Mouse (Mus musculus) bone marrow, adult 2 months (tissue): Measurements from ENCODE around the gene Rab32. TPM values are rescaled to one million over a fixed set of nuclear protein-coding genes. Genes with fewer than 3 reads are reported as not detected.

ENCODE experiments used
- H3K27ac ChIP-seq: fragments of 200-500 bp; 2 replicates; pipeline ENCODE4 v1.5.1; 2012; ENCODE audit warnings: low read depth, mild to moderate bottlenecking, control low read depth, inconsistent platforms, low read length; ENCODE audit not compliant: control insufficient read depth, poor library complexity, insufficient read depth
- H3K4me1 ChIP-seq: fragments of 200-500 bp; 2 replicates; pipeline ENCODE4 v1.6.1; 2011; ENCODE audit warnings: low read length; ENCODE audit not compliant: control insufficient read depth, insufficient read depth
- H3K4me3 ChIP-seq: fragments of 200-500 bp; replicated peaks from 2 replicates; pipeline ENCODE3; 2011; ENCODE audit warnings: mild to moderate bottlenecking, low read depth, low read length, control low read depth; ENCODE audit not compliant: control insufficient read depth
- CTCF ChIP-seq: fragments of 200-500 bp; IDR thresholded peaks from 2 replicates; pipeline ENCODE4 v1.5.1; 2011; ENCODE audit warnings: low read length, control low read depth; ENCODE audit not compliant: control insufficient read depth, insufficient read depth
- POLR2A ChIP-seq: fragments of 200-500 bp; IDR thresholded peaks from 2 replicates; pipeline ENCODE4 v1.6.1; 2011; ENCODE audit warnings: low read depth, mild to moderate bottlenecking, control low read depth, low read length, borderline replicate concordance; ENCODE audit not compliant: control insufficient read depth
- WGBS: fragments of 180-500 bp; shearing (Covaris S2); methylation state at CpG from one replicate; pipeline ENCODE4 v1.1.7; 2018; 5-methylcytosine and 5-hydroxymethylcytosine counted together
- polyA plus RNA-seq: library from polyadenylated mRNA; stranded (reverse); fragments of >200 nt; gene quantifications from 2 replicates; pipeline ENCODE4 v1.2.4, GENCODE M21; 2011; ENCODE audit warnings: low replicate concordance; ENCODE audit not compliant: missing spikeins, insufficient read depth, insufficient read length

Gene Rab32
- polyA plus RNA-seq, 1 experiment, result 19.0 TPM

DNA sequence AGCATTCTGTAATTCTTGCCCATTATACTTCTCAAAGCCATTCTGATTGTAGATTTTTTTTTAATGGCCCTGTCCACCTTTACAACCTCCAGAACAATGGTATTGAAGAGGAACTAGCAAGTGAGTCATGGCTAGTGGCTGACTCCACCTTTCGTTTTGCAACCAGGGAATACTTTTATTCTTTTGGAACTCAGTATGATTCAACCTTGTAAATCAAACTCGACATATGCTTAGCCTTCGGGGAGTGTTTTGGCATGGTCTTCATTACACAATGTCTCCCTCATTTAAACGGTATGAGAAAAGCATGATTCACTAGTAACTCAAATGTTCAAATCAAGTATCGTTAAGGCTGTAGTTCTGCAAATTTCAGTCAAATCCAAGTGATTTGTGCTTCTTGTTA, 2.8 kb downstream of the Rab32 start:
- no peak for TF ChIP-seq CTCF
- no peak for TF ChIP-seq POLR2A
- Histone ChIP-seq H3K4me3 (no peak overlapping the region), H3K27ac (no peak overlapping the region), H3K4me1 (no peaks in the 10 kb centered on the region; the same call in 1 of the 2 replicates)
- 28% methylated on average over 5 of the region's 5 CpGs for WGBS

- 62% methylated on average over 1 of the region's 1 CpGs for WGBS
- TF ChIP-seq CTCF (no peak), POLR2A (no peak)
- Histone ChIP-seq H3K4me3 (no peak overlapping the region), H3K27ac (no peak overlapping the region), H3K4me1 (no peaks in the 10 kb centered on the region; the same call in 1 of the 2 replicates)
Measured at GRCm38 (mm10) chr10:10550134-10550533, 7.9 kb downstream of the Rab32 start.

- TF ChIP-seq POLR2A (no peak), CTCF (no peak)
- Histone ChIP-seq H3K4me1 (no peaks in the 10 kb centered on the region; the same call in 1 of the 2 replicates), H3K4me3 (no peak overlapping the region), H3K27ac (no peak overlapping the region)
- WGBS, result 78% methylated on average over 5 of the region's 5 CpGs
Measured at GRCm38 (mm10) chr10:10546623-10547022, 11.4 kb downstream of the Rab32 start.

DNA sequence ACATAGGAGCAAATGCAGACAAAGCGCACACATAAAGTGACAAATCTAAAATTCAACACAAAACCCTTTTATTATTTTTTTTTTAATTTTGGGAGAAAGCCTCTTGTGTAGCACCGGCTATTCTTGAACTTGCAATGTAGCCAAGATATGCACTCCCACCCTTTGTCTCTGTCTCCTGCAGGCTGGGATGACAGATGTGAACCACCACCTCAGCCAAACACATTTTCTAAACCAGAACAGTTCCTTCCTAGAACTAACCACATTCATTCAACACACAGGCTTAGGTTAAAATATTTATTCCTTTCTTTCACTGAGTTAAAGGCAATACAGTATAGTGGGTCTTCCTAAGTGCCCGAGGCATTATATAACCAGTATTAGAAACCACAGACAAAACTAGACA, 13.1 kb downstream of the Rab32 start:
- H3K27ac ChIP-seq, result no peak overlapping the region
- TF ChIP-seq CTCF, result no peak
- TF ChIP-seq POLR2A, result no peak
- no peaks in the 10 kb centered on the region for H3K4me1 ChIP-seq
- WGBS, result 82% methylated on average over 3 of the region's 3 CpGs
- no peak overlapping the region for H3K4me3 ChIP-seq

Other genes with a start within 250 kb of the Rab32 start
- 0.54 TPM in 1 of 2 replicates, not detected in the other for gene Adgb, start 85.9 kb downstream of the Rab32 start, polyA plus RNA-seq
- not detected in 2 replicates for gene Gm10944, start 123.1 kb upstream of the Rab32 start, polyA plus RNA-seq